Mouse (Mus musculus): ENCODE measurements around the gene Dpep1.
"Not testable (repeated sequence)": the region's sequence is repeated elsewhere in the genome, so short reads cannot be mapped to it uniquely, and the experiment has no call there.

The Dpep1 gene

GRCm38 (mm10) chr8:123185566-123186409 lies at the start of gene Dpep1:
Dpep1 (plus strand) TSS chr8:123186242.
- DNase-seq (ENCODE audit: low read depth, low spot score) = peak; percentile 83

GRCm38 (mm10) chr8:123136287-123136686 lies 49.8 kb upstream of the Dpep1 start:
- DNase-seq (ENCODE audit: low read depth, low spot score) = no peak

- no peak for DNase-seq (ENCODE audit: low read depth, low spot score)
Observed at GRCm38 (mm10) chr8:123137645-123138077, 48.4 kb upstream of the Dpep1 start.

GRCm38 (mm10) chr8:123138741-123139140 lies 47.3 kb upstream of the Dpep1 start:
- no peak for DNase-seq (ENCODE audit: low read depth, low spot score)

GRCm38 (mm10) chr8:123141741-123142462 lies 44.1 kb upstream of the Dpep1 start:
- DNase-seq (ENCODE audit: low read depth, low spot score) = peak; percentile 93

- peak; percentile 75 for DNase-seq (ENCODE audit: low read depth, low spot score)
Observed at GRCm38 (mm10) chr8:123145279-123145678, 40.8 kb upstream of the Dpep1 start.

GRCm38 (mm10) chr8:123146390-123146789 lies 39.7 kb upstream of the Dpep1 start:
- DNase-seq (ENCODE audit: low read depth, low spot score) = peak; percentile 54

GRCm38 (mm10) chr8:123150737-123151171 lies 35.3 kb upstream of the Dpep1 start:
- no peak for DNase-seq (ENCODE audit: low read depth, low spot score)

- no peak for DNase-seq (ENCODE audit: low read depth, low spot score)
Observed at GRCm38 (mm10) chr8:123155177-123155576, 30.9 kb upstream of the Dpep1 start.

- DNase-seq (ENCODE audit: low read depth, low spot score) = no peak
Observed at GRCm38 (mm10) chr8:123156070-123156773, 29.8 kb upstream of the Dpep1 start.

GRCm38 (mm10) chr8:123157888-123158465 lies 28.1 kb upstream of the Dpep1 start, which contains the start of gene Sult5a1:
Sult5a1 (minus strand) TSS chr8:123158315.
- no peak for DNase-seq (ENCODE audit: low read depth, low spot score)

GRCm38 (mm10) chr8:123181391-123181790 lies 4.7 kb upstream of the Dpep1 start:
- peak; percentile 83 for DNase-seq (ENCODE audit: low read depth, low spot score)

- no peak for DNase-seq (ENCODE audit: low read depth, low spot score)
Observed at GRCm38 (mm10) chr8:123188006-123188405, 2.0 kb downstream of the Dpep1 start.

- DNase-seq (ENCODE audit: low read depth, low spot score) = no peak
Observed at GRCm38 (mm10) chr8:123188841-123189240, 2.8 kb downstream of the Dpep1 start.

GRCm38 (mm10) chr8:123190678-123191077 lies 4.6 kb downstream of the Dpep1 start:
- DNase-seq (ENCODE audit: low read depth, low spot score) = peak; percentile 75

GRCm38 (mm10) chr8:123191908-123192307 lies 5.9 kb downstream of the Dpep1 start:
- no peak for DNase-seq (ENCODE audit: low read depth, low spot score)

GRCm38 (mm10) chr8:123193771-123194170 lies 7.7 kb downstream of the Dpep1 start:
- no peak for DNase-seq (ENCODE audit: low read depth, low spot score)

- not testable (repeated sequence) for DNase-seq (ENCODE audit: low read depth, low spot score)
Observed at GRCm38 (mm10) chr8:123197016-123197415, 11.0 kb downstream of the Dpep1 start.

GRCm38 (mm10) chr8:123199864-123200263 lies 13.8 kb downstream of the Dpep1 start:
- DNase-seq (ENCODE audit: low read depth, low spot score) = no peak

GRCm38 (mm10) chr8:123202288-123202687 lies 16.2 kb downstream of the Dpep1 start:
- peak; percentile 40 for DNase-seq (ENCODE audit: low read depth, low spot score)

- no peak for DNase-seq (ENCODE audit: low read depth, low spot score)
Observed at GRCm38 (mm10) chr8:123203571-123203970, 17.5 kb downstream of the Dpep1 start.
